Mouse (Mus musculus): ENCODE data around the gene H2-Eb1. TPM values are rescaled to one million over a fixed set of nuclear protein-coding genes. Genes with fewer than 3 reads are reported as not detected.
A peak's percentile ranks its signal among the peaks of the same experiment; 100 is the strongest.

H2-Eb1 gene
- polyA plus RNA-seq, 1 experiment = not detected

GRCm38 (mm10) chr17:34268748-34269147, 36.9 kb upstream of the H2-Eb1 start:
- no peak overlapping the region for H3K4me3 ChIP-seq (ENCODE audit: insufficient read depth, low read length)

GRCm38 (mm10) chr17:34269817-34270216, 35.9 kb upstream of the H2-Eb1 start:
- H3K27ac ChIP-seq (ENCODE audit: insufficient read depth, low read length) = no peak overlapping the region
- no peak overlapping the region for H3K4me3 ChIP-seq (ENCODE audit: insufficient read depth, low read length)
- no peaks in the 10 kb centered on the region for H3K4me1 ChIP-seq (ENCODE audit: control insufficient read depth, insufficient read depth, low read length)
- TF ChIP-seq POLR2A (IDR thresholded peaks at IDR 0.05; ENCODE audit: low read depth, low read length) = no peak
- TF ChIP-seq CTCF (IDR thresholded peaks at IDR 0.05; ENCODE audit: borderline replicate concordance, insufficient read depth, low read length) = no peak

More at GRCm38 (mm10) chr17:34268748-34269147, 36.9 kb upstream of the H2-Eb1 start:
- H3K27ac ChIP-seq (ENCODE audit: insufficient read depth, low read length) = no peak overlapping the region
- no peaks in the 10 kb centered on the region for H3K4me1 ChIP-seq (ENCODE audit: control insufficient read depth, insufficient read depth, low read length)
- no peak for TF ChIP-seq CTCF (IDR thresholded peaks at IDR 0.05; ENCODE audit: borderline replicate concordance, insufficient read depth, low read length)
- no peak for TF ChIP-seq POLR2A (IDR thresholded peaks at IDR 0.05; ENCODE audit: low read depth, low read length)

- no peak overlapping the region for H3K27ac ChIP-seq (ENCODE audit: insufficient read depth, low read length)
- no peaks in the 10 kb centered on the region for H3K4me1 ChIP-seq (ENCODE audit: control insufficient read depth, insufficient read depth, low read length)
- no peak for TF ChIP-seq POLR2A (IDR thresholded peaks at IDR 0.05; ENCODE audit: low read depth, low read length)
- no peak for TF ChIP-seq CTCF (IDR thresholded peaks at IDR 0.05; ENCODE audit: borderline replicate concordance, insufficient read depth, low read length)
- H3K4me3 ChIP-seq (ENCODE audit: insufficient read depth, low read length) = no peak overlapping the region
Observed at GRCm38 (mm10) chr17:34270230-34270629, 35.4 kb upstream of the H2-Eb1 start.

GRCm38 (mm10) chr17:34270940-34271339, 34.7 kb upstream of the H2-Eb1 start:
- H3K4me1 ChIP-seq (ENCODE audit: control insufficient read depth, insufficient read depth, low read length) = no peaks in the 10 kb centered on the region
- no peak overlapping the region for H3K4me3 ChIP-seq (ENCODE audit: insufficient read depth, low read length)
- no peak for TF ChIP-seq CTCF (IDR thresholded peaks at IDR 0.05; ENCODE audit: borderline replicate concordance, insufficient read depth, low read length)
- no peak for TF ChIP-seq POLR2A (IDR thresholded peaks at IDR 0.05; ENCODE audit: low read depth, low read length)
- H3K27ac ChIP-seq (ENCODE audit: insufficient read depth, low read length) = no peak overlapping the region

GRCm38 (mm10) chr17:34272102-34272501, 33.6 kb upstream of the H2-Eb1 start:
- no peak for TF ChIP-seq CTCF (IDR thresholded peaks at IDR 0.05; ENCODE audit: borderline replicate concordance, insufficient read depth, low read length)
- no peak for TF ChIP-seq POLR2A (IDR thresholded peaks at IDR 0.05; ENCODE audit: low read depth, low read length)
- H3K27ac ChIP-seq (ENCODE audit: insufficient read depth, low read length) = no peak overlapping the region
- H3K4me1 ChIP-seq (ENCODE audit: control insufficient read depth, insufficient read depth, low read length) = no peaks in the 10 kb centered on the region
- no peak overlapping the region for H3K4me3 ChIP-seq (ENCODE audit: insufficient read depth, low read length)

- no peak for TF ChIP-seq POLR2A (IDR thresholded peaks at IDR 0.05; ENCODE audit: low read depth, low read length)
- TF ChIP-seq CTCF (IDR thresholded peaks at IDR 0.05; ENCODE audit: borderline replicate concordance, insufficient read depth, low read length) = no peak
- Histone ChIP-seq H3K4me3 (ENCODE audit: insufficient read depth, low read length) (no peak overlapping the region), H3K4me1 (ENCODE audit: control insufficient read depth, insufficient read depth, low read length) (no peaks in the 10 kb centered on the region), H3K27ac (ENCODE audit: insufficient read depth, low read length) (no peak overlapping the region)
Observed at GRCm38 (mm10) chr17:34280499-34281038, 25.1 kb upstream of the H2-Eb1 start.

- H3K4me1 ChIP-seq (ENCODE audit: control insufficient read depth, insufficient read depth, low read length) = no peaks in the 10 kb centered on the region
- TF ChIP-seq POLR2A (IDR thresholded peaks at IDR 0.05; ENCODE audit: low read depth, low read length) = no peak
- TF ChIP-seq CTCF (IDR thresholded peaks at IDR 0.05; ENCODE audit: borderline replicate concordance, insufficient read depth, low read length) = no peak
- H3K4me3 ChIP-seq (ENCODE audit: insufficient read depth, low read length) = no peak overlapping the region
- H3K27ac ChIP-seq (ENCODE audit: insufficient read depth, low read length) = no peak overlapping the region
Observed at GRCm38 (mm10) chr17:34281836-34282235, 23.8 kb upstream of the H2-Eb1 start.

GRCm38 (mm10) chr17:34285371-34285770, 20.3 kb upstream of the H2-Eb1 start:
- Histone ChIP-seq H3K4me3 (ENCODE audit: insufficient read depth, low read length) (no peak overlapping the region), H3K4me1 (ENCODE audit: control insufficient read depth, insufficient read depth, low read length) (no peaks in the 10 kb centered on the region), H3K27ac (ENCODE audit: insufficient read depth, low read length) (no peak overlapping the region)
- no peak for TF ChIP-seq CTCF (IDR thresholded peaks at IDR 0.05; ENCODE audit: borderline replicate concordance, insufficient read depth, low read length)
- no peak for TF ChIP-seq POLR2A (IDR thresholded peaks at IDR 0.05; ENCODE audit: low read depth, low read length)

GRCm38 (mm10) chr17:34285848-34286247, 19.8 kb upstream of the H2-Eb1 start:
- H3K27ac ChIP-seq (ENCODE audit: insufficient read depth, low read length) = no peak overlapping the region
- no peak for TF ChIP-seq POLR2A (IDR thresholded peaks at IDR 0.05; ENCODE audit: low read depth, low read length)
- peak; percentile 46; the same call in 1 of the 2 replicates for TF ChIP-seq CTCF (IDR thresholded peaks at IDR 0.05; ENCODE audit: borderline replicate concordance, insufficient read depth, low read length)

GRCm38 (mm10) chr17:34286501-34286900, 19.2 kb upstream of the H2-Eb1 start:
- H3K27ac ChIP-seq (ENCODE audit: insufficient read depth, low read length) = no peak overlapping the region
- no peaks in the 10 kb centered on the region for H3K4me1 ChIP-seq (ENCODE audit: control insufficient read depth, insufficient read depth, low read length)
- no peak overlapping the region for H3K4me3 ChIP-seq (ENCODE audit: insufficient read depth, low read length)
- TF ChIP-seq POLR2A (IDR thresholded peaks at IDR 0.05; ENCODE audit: low read depth, low read length) (no peak), CTCF (IDR thresholded peaks at IDR 0.05; ENCODE audit: borderline replicate concordance, insufficient read depth, low read length) (no peak)

More at GRCm38 (mm10) chr17:34285848-34286247, 19.8 kb upstream of the H2-Eb1 start:
- Histone ChIP-seq H3K4me1 (ENCODE audit: control insufficient read depth, insufficient read depth, low read length) (no peaks in the 10 kb centered on the region), H3K4me3 (ENCODE audit: insufficient read depth, low read length) (no peak overlapping the region)

Measured in embryonic fibroblast, embryonic 13.5 days (primary cell).